Mouse (Mus musculus): ENCODE measurements around the gene Ddx58. TPM values are rescaled to one million over a fixed set of nuclear protein-coding genes. Genes with fewer than 3 reads are reported as not detected.

Gene Ddx58
- total RNA-seq, 2 experiments from 2014 or later, result 3.6 to 4.2 TPM

- intact Hi-C loops (cut with DNase I), result no loop called here
- H3K27ac ChIP-seq, result no peak overlapping the region
- no peak for TF ChIP-seq CTCF (IDR thresholded peaks at IDR 0.05)
- no peak for DNase-seq (ENCODE audit: extremely low spot score in 1 of 2, low spot score in 2 of 2)
- no peak overlapping the region for H3K4me3 ChIP-seq
Observed at GRCm38 (mm10) chr4:40172336-40172735, 67.3 kb downstream of the Ddx58 start.

GRCm38 (mm10) chr4:40171477-40171876 is 68.2 kb downstream of the Ddx58 start:
- TF ChIP-seq CTCF (IDR thresholded peaks at IDR 0.05), result no peak
- Histone ChIP-seq H3K4me3 (no peak overlapping the region), H3K27ac (no peak overlapping the region)
- no peak for DNase-seq (ENCODE audit: extremely low spot score in 1 of 2, low spot score in 2 of 2)
- intact Hi-C loops (cut with DNase I), result no loop called here

- no peak for DNase-seq (ENCODE audit: extremely low spot score in 1 of 2, low spot score in 2 of 2)
- Histone ChIP-seq H3K4me3 (no peak overlapping the region), H3K27ac (no peak overlapping the region)
- no peak for TF ChIP-seq CTCF (IDR thresholded peaks at IDR 0.05)
- intact Hi-C loops (cut with DNase I), result no loop called here
Observed at GRCm38 (mm10) chr4:40163646-40164045, 76.0 kb downstream of the Ddx58 start.

GRCm38 (mm10) chr4:40160591-40161434 is 78.8 kb downstream of the Ddx58 start:
- TF ChIP-seq CTCF (IDR thresholded peaks at IDR 0.05), result no peak; the same call in 1 of the 2 replicates
- H3K27ac ChIP-seq, result no peak overlapping the region
- no peak overlapping the region for H3K4me3 ChIP-seq
- intact Hi-C loops (cut with DNase I), result no loop called here
- DNase-seq (ENCODE audit: extremely low spot score in 1 of 2, low spot score in 2 of 2), result no peak

GRCm38 (mm10) chr4:40158224-40158540 is 81.4 kb downstream of the Ddx58 start:
- Histone ChIP-seq H3K27ac (no peak overlapping the region), H3K4me3 (no peak overlapping the region)
- intact Hi-C loops (cut with DNase I), result no loop called here
- no peak for TF ChIP-seq CTCF (IDR thresholded peaks at IDR 0.05)
- no peak for DNase-seq (ENCODE audit: extremely low spot score in 1 of 2, low spot score in 2 of 2)

GRCm38 (mm10) chr4:40157500-40158223 is 82.0 kb downstream of the Ddx58 start:
- Histone ChIP-seq H3K4me3 (no peak overlapping the region), H3K27ac (no peak overlapping the region)
- no peak for DNase-seq (ENCODE audit: extremely low spot score in 1 of 2, low spot score in 2 of 2)
- intact Hi-C loops (cut with DNase I), result no loop called here
- no peak for TF ChIP-seq CTCF (IDR thresholded peaks at IDR 0.05)

- no peak for TF ChIP-seq CTCF (IDR thresholded peaks at IDR 0.05)
- intact Hi-C loops (cut with DNase I), result no loop called here
- no peak for DNase-seq (ENCODE audit: extremely low spot score in 1 of 2, low spot score in 2 of 2)
- H3K27ac ChIP-seq, result no peak overlapping the region
- H3K4me3 ChIP-seq, result no peak overlapping the region
Observed at GRCm38 (mm10) chr4:40156582-40157499, 82.8 kb downstream of the Ddx58 start.

- TF ChIP-seq CTCF (IDR thresholded peaks at IDR 0.05), result no peak
- intact Hi-C loops (cut with DNase I), result no loop called here
Observed at GRCm38 (mm10) chr4:40156153-40156552, 83.5 kb downstream of the Ddx58 start.

GRCm38 (mm10) chr4:40155467-40155999 is 84.1 kb downstream of the Ddx58 start:
- intact Hi-C loops (cut with DNase I), result no loop called here
- no peak for DNase-seq (ENCODE audit: extremely low spot score in 1 of 2, low spot score in 2 of 2)
- Histone ChIP-seq H3K27ac (no peak overlapping the region), H3K4me3 (no peak overlapping the region)
- no peak for TF ChIP-seq CTCF (IDR thresholded peaks at IDR 0.05)

More at GRCm38 (mm10) chr4:40156153-40156552, 83.5 kb downstream of the Ddx58 start:
- no peak overlapping the region for H3K27ac ChIP-seq
- DNase-seq (ENCODE audit: extremely low spot score in 1 of 2, low spot score in 2 of 2), result no peak
- no peak overlapping the region for H3K4me3 ChIP-seq

GRCm38 (mm10) chr4:40154751-40155150 is 84.9 kb downstream of the Ddx58 start:
- Histone ChIP-seq H3K4me3 (no peak overlapping the region), H3K27ac (no peak overlapping the region)
- no peak for DNase-seq (ENCODE audit: extremely low spot score in 1 of 2, low spot score in 2 of 2)
- intact Hi-C loops (cut with DNase I), result no loop called here
- TF ChIP-seq CTCF (IDR thresholded peaks at IDR 0.05), result no peak

Other genes with a start within 250 kb of the Ddx58 start
- 10 to 100 TPM; 26.8 to 28.2 TPM for gene Aco1, start 96.7 kb downstream of the Ddx58 start, total RNA-seq (2021)
- 10 to 100 TPM; 10.3 to 11.8 TPM for gene Smim27, start 29.8 kb upstream of the Ddx58 start, total RNA-seq (2021)
- gene Topors, start 30.0 kb upstream of the Ddx58 start, total RNA-seq (2021), result 10 to 100 TPM; 19.2 to 21.9 TPM
- gene Ndufb6, start 39.6 kb upstream of the Ddx58 start, total RNA-seq (2021), result 100 to 1,000 TPM; 164 to 187 TPM
- 10 to 100 TPM; 21.5 to 22.6 TPM for gene Tmem215, start 232.4 kb upstream of the Ddx58 start, total RNA-seq (2021)

Measured in left cerebral cortex, adult 2 months (tissue).